Comparison of ENCODE assay signal across 8 mouse cellular contexts in genomic region chr8:128941022-128941641, GRCm38 (mm10).
A peak's percentile ranks its signal among the peaks of the same experiment; 100 is the strongest.
DNase-seq lines count a peak whose midpoint lies in the region; ATAC-seq and TF ChIP-seq lines count a peak whose summit lies in the region.
"Not testable (repeated sequence)": the region's sequence is repeated elsewhere in the genome, so short reads cannot be mapped to it uniquely, and the experiment has no call there.

No protein-coding gene starts in this region.

- WGBS in forebrain, postnatal 0 days = under 1% methylated on average over 6 of the region's 6 CpGs
- WGBS in hindbrain, embryonic 11.5 days = under 1% methylated on average over 6 of the region's 6 CpGs
- WGBS in midbrain, embryonic 14.5 days = 2% methylated on average over 6 of the region's 6 CpGs

- not testable (repeated sequence) for H3K36me3 ChIP-seq in forebrain, postnatal 0 days (ENCODE audit: insufficient read depth); hindbrain, embryonic 11.5 days (ENCODE audit: control insufficient read depth, insufficient read depth, low read length); midbrain, embryonic 14.5 days (ENCODE audit: control insufficient read depth, insufficient read depth, low read length)

- H3K27me3 ChIP-seq in forebrain, postnatal 0 days (ENCODE audit: insufficient read depth, low read length); hindbrain, embryonic 11.5 days (ENCODE audit: control insufficient read depth, insufficient read depth, low read length); midbrain, embryonic 14.5 days (ENCODE audit: control insufficient read depth, insufficient read depth, low read length): not testable (repeated sequence)

- H3K4me2 ChIP-seq in forebrain, postnatal 0 days (ENCODE audit: low read depth); hindbrain, embryonic 11.5 days (replicated peaks; ENCODE audit: low read depth, low read length): not testable (repeated sequence)
- H3K4me2 ChIP-seq in midbrain, embryonic 14.5 days (ENCODE audit: low read length) = peak overlapping the region; percentile 27; the same call in 1 of the 2 replicates

- ATAC-seq in forebrain, postnatal 0 days = peak; percentile 62; the same call in 1 of the 2 replicates
- ATAC-seq in hindbrain, embryonic 11.5 days (ENCODE audit: low FRiP score) = peak; percentile 80; the same call in 1 of the 2 replicates
- ATAC-seq in midbrain, embryonic 14.5 days (ENCODE audit: low FRiP score, low TSS enrichment) = not testable (repeated sequence)

- H3K4me3 ChIP-seq in forebrain, postnatal 0 days (ENCODE audit: low read depth, low read length); hindbrain, embryonic 11.5 days (ENCODE audit: low read depth, low read length); midbrain, embryonic 14.5 days (replicated peaks; ENCODE audit: low read depth, low read length): not testable (repeated sequence)

- peak; percentile 63 to 64 for DNase-seq in B cell, adult 2 months
- DNase-seq in cerebellum, adult 18-20 months = peak; percentile 38 to 44
- not testable (repeated sequence) for DNase-seq in forebrain, postnatal 0 days; hindbrain, embryonic 11.5 days (ENCODE audit: low spot score); midbrain, embryonic 14.5 days
- DNase-seq in kidney, postnatal 25 days = peak; percentile 40 to 75
- DNase-seq in left cerebral cortex, postnatal 4 days = peak; percentile 44
- DNase-seq in right cerebral cortex, postnatal 36 days (ENCODE audit: low spot score in 2 of 2) = peak; percentile 14 to 19

- H3K9ac ChIP-seq in forebrain, postnatal 0 days; hindbrain, embryonic 11.5 days (ENCODE audit: low read depth, low read length); midbrain, embryonic 14.5 days (replicated peaks; ENCODE audit: low read length): not testable (repeated sequence)

- intact Hi-C loops in left cerebral cortex, postnatal 4 days (cut with DNase I) = not testable (repeated sequence)

- peak; percentile 57 for TF ChIP-seq CTCF in forebrain, postnatal 0 days (IDR thresholded peaks at IDR 0.05; ENCODE audit: low read depth)

- not testable (repeated sequence) for H3K27ac ChIP-seq in forebrain, postnatal 0 days (ENCODE audit: low read depth, low read length); hindbrain, embryonic 11.5 days (ENCODE audit: low read depth, low read length); midbrain, embryonic 14.5 days (replicated peaks; ENCODE audit: low read depth, low read length)

- not testable (repeated sequence) for H3K4me1 ChIP-seq in forebrain, postnatal 0 days (ENCODE audit: insufficient read depth); hindbrain, embryonic 11.5 days (replicated peaks; ENCODE audit: control insufficient read depth, insufficient read depth, low read length); midbrain, embryonic 14.5 days (ENCODE audit: control insufficient read depth, insufficient read depth, low read length)

- H3K9me3 ChIP-seq in forebrain, postnatal 0 days (ENCODE audit: low read length); hindbrain, embryonic 11.5 days (ENCODE audit: control insufficient read depth, low read length); midbrain, embryonic 14.5 days (ENCODE audit: control insufficient read depth, low read length): not testable (repeated sequence)
